Mouse (Mus musculus) megakaryocyte, embryonic 14.5 days (primary cell): ENCODE measurements around the gene Rnase10.

Experiments
- FLI1 ChIP-seq: IDR thresholded peaks from 2 replicates; pipeline ENCODE4 v1.6.1; 2012; ENCODE audit warnings: low read length, inconsistent platforms, mixed read lengths
- GATA1 ChIP-seq: IDR thresholded peaks from 3 replicates; pipeline ENCODE4 v1.6.1; 2012; ENCODE audit warnings: mixed read lengths, low read length, inconsistent platforms, borderline replicate concordance

DNA sequence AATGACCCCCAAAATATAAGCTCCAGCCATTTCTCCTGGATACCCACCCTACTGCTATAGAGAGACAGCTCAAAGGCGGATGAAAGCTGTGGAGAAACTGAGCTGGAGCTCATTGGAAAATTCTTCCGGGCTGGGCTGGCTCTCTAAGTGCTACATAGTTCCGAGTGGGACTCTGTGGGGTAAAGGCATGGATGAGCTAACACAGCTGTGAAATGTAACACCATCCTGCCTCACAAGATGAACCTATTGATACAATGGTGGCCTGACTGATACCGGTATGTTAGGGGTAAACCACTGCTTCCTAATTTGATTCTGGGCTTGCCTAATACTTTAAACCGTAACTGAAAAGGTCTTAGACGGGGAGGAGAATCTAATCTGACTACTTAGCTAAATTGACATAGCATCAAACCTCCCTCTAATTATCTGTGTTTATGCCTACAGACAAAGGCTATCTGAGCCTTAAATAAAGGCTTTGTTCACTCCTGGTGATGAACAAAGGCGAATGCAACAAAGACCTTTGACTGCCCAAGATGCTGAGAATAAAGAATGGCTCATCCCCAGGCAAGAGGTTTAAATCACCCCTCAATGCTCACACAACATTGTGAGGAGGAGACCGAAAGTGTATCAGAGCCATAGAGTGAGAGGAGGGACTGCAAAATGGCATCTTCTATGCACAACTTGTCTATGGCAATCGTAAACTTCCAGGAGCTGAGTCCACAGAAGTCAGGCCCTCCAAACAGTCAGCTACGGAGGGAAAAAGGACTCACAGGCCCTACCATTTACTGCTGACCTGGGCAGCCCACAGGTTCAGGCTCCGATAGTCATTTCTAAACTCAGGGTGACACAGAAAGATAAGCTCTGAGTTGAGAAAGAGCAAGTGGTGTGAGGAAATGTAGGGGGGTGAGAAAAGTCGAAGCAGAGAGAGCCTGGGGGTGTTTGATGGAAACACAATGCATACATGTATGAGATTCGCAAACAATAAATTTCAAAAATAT lies 47.0 kb downstream of the Rnase10 start:
- TF ChIP-seq GATA1 (no peak), FLI1 (no peak)
